Mouse (Mus musculus): ENCODE measurements around the gene Polr1e.
"Not testable (repeated sequence)": the region's sequence is repeated elsewhere in the genome, so short reads cannot be mapped to it uniquely, and the experiment has no call there.

Gene Polr1e

DNA sequence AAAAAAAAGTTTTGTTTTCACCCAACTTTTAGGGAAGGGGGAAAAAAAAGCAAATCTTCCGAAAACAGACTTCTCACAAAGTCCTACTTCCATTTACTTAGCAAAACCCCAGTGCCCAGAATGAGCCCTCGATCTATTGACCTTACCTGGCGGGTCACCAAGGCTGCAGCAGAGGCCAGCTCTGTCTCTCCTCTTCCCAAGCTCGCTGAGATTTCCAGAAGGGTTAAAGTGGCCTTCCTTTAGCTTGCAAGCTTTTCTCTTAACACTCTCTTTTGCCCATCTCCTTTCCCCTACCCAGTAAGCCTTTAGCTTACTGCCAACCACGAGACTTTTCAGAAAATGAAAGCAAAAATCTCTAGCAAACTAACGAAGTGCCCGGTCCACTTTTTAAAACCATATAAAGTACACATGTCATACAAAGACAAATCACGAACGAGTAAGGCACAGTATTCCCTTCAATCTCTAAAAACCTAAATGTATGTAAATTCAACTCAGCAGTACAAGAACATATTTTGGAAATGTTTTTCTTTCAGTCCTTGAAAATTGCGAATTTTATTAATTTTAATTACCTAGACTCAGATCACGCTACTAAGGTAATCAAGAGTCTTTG lies 7.5 kb upstream of the Polr1e start:
- DNase-seq = peak; percentile 40

DNA sequence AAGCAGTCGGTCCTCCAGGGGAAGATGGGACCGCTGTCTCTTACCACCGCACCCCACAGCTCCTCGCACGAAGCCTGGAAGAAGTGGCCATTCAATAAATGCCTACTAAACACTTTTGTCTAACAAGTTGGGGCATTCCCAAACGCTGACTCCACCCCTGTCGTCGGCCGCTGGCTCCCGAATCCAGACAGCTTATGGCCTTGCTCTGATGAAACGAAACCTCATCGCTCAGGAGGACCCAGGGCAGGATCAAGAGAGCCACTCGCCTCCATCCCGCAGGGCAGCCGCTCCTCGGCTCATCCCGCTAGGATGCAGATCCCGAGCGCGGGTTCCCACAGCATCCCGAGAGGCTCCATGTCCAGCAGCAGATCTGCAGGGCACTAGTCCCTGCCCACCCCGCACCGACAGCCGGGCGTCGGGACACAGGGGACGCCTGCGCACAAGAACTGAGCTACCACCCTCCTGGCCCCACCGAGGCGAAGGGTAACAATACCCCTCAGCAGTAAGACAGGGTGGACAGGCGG lies 6.7 kb upstream of the Polr1e start:
- DNase-seq = no peak

DNA sequence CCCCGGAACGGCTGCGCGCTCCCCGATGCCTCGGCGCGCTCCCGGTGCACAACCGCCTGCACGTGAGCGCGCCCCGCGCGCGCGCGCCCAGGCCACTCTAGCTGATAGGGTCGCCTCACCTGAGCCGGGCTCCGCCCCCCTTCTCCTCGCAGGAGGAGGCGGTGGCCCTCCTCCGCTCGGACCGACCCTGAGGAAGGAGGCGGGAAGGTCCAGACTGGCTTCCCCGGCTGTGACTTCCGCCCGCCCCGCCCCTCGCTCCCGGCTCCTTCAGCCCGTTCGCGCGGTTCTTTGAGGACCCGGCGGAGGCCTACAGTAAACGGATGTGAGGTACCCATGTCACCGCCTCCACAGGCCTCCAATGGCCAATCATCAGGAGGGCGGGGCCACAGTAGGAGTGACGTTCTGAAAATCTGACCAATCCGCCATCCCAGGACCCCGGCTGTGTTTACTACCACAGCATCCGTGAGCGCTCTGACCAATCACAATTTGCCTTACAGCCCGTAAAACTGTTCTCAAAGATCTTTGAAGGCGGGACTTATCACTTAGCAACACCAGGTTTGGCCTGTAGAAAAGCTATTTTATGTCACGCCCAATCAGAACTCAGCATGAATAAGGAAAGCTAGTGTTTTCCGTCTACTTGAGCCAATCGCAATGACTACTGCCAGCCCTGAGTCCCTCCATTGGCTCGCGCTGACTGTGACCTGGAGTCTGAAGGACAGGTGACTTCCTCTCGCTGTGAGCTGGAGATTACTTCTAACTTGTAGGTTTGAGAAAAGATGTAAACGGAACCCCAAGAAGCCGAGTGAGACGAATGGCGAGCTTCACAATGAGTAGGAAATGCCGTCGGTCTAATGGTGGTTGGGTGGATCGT lies 6.0 kb upstream of the Polr1e start, which contains the start of gene Zbtb5:
Gene Zbtb5, minus strand, starts transcription at position 308 of the 871 bp plus-strand sequence.
- DNase-seq = peak; percentile 100

DNA sequence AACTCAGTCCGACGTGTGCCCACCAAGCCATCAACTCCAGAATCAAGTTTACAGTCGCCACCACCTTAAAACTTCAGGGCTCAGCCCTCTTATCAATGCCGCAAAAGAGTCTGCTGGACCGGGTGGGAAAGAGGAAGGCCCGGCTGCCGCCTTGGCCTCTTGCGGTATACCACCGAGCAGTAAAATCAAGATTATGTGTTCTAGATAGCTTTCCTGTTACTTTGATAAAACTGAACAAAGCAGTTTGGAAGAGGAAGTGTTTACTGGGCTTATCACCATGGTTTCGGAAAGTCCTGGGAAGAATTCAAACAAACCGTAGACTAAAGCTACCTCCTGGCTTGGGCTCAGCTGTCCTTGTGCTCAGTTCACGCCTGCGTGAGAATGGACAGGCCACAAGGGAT lies 5.4 kb upstream of the Polr1e start:
- DNase-seq = no peak

DNA sequence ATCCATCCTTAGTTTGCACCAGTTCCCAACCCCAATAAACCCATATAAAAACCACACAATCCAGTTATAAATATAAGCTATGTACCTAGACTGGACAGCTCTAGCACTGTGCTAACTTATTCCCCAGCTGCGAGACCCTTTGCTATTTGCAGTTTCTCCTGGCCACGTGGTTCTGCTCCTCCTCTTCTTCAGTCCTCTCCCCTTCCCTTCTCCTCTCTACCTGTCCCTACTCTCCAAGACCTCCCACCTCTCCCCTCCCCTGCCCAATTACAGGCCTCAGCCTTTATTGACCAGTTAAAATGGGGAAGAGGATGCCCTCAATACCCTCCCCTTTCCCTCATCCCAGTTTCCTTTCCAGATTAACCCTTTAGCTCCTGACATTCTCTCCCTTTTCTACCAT lies 4.8 kb upstream of the Polr1e start:
- no peak for DNase-seq

DNA sequence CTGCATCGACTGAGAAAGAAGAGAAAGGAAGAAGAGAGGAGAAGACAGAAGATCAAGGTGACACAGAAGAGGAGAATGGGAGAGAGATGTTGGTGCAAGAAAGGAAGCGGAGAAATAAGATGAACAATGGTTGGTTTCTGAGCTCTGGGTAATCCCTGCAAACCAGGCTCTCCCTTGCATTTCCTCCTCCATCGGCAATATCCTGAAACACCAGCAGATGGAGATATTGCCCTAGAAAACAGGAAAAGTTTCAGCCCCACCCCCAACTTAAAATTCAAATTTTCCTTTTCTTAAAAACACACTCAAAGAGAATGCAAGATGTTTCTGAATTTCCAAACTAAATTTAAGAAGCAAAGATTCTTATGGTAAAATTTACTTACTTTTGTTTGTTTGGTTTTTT lies 2.8 kb upstream of the Polr1e start:
- peak; percentile 41 for DNase-seq

DNA sequence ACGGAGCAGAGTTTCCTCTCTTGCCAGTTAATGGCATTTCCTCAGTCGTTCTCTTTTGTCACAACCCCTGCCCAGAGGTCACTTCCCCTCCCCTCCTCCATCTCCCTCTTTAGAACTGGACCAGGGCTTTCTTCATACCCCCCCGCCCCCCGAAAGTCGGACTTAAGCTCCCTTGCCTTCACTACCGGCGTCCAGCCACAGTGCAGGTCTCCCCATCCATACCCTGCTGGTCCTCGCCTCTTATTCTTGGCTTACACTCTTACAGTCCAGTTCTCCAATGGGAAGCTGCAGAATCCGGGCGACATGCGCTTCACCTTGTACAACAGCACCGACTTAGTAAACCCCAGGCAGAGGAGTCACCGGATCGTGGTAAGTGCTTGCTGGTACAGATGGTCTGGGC lies 626 bp downstream of the Polr1e start:
- no peak for DNase-seq

DNA sequence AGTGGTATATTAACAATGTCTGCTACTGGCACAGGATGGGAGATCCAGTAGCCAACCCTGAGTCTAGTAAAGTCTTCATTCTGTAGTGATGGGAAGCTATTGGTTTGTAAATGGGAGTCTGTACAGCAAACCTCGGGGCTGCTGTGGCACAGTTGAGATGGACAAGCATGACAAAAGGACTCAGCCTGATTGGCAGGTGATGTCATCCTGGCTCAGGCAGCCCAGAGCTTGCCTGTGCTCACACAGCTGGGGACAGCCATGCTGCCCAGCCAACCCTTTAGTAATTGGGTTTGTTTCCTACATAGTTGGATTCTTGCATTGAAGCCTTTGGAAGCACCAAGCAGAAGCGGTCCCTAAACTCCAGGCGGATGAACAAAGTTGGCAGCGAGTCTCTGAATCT lies 8.1 kb downstream of the Polr1e start:
- no peak for DNase-seq

DNA sequence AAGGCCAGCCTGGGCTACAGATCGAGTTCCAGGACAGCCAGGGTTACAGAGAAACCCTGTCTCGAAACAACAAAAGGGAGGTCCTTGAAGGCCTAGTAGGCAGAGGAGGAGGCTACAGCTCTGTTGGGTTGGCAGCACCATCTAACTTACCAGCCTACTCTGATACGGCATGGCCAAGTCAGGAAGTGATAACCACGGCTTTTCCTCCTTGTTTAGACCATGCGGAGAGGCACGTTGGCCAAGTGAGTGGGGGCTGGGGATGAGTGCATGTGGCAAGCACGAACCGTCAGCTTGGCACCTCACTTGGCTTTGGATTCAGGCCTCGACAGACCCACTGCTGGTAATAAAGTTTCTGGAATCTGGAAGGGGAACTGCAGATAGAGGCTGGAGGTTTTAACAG lies 14.2 kb downstream of the Polr1e start:
- no peak for DNase-seq

DNA sequence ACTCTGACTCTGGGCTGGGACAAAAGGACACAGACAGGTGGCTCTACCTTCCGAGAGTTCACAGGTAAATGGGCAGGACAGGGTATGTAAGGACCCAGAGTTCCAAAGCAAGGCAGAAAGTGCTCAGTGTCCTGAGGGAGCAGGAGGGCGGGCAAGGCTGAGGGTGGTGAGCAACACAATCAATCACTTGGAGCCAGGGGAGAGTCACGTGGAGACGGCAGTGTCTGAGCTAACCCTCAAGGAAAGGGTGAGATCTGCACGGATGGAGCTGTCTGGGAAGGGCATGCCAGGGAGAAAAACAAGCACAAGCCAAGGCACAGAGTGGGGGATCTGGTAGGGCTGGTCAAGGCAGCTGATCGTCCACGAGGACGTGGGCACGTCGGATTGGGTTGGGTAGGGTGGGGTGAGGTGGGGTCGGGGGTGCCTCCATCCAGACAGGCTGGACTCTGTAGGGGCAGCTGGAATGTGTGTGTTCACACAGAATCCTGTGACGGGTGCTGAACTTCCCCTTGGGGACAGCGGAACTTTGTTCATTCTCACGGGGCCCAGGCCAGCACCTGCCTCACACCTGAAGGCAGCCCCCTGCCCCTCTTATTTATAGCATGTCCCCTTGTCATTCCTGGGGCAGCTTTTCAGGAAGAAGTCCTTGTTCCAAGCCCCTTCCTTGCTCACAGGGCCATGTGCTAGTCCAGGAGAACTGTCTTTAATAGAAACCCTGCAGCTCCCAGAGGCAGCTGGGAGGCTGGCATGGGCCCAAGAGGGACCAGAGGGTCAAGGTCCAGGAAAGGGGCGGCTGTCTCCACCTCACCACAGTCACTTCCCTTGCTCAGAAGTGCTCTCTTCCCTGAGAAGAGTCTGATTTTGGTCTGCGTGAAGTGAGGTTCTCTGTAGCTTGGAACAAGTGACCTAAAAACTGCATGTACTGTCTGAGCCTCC lies 16.6 kb downstream of the Polr1e start:
- peak; percentile 84 for DNase-seq

DNA sequence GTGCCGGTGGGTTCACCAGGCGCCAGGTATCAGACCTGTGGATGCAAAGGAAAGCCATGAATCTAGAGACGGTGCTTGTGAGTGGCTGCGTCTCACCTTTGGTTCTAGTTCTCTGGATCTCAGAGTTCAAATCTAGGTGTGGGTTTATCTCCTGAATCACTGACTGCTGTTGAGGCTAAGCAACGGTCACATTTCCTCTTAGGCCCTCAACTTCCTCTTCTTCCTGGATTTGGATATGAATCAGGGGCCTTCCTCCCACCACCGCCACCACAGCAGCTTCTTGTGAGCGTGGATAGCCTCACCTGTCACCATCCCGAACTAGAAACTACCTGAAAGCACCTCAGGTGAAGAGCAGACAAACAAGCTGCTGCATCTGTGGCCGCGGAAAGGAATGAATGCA lies 17.7 kb downstream of the Polr1e start:
- DNase-seq = no peak

DNA sequence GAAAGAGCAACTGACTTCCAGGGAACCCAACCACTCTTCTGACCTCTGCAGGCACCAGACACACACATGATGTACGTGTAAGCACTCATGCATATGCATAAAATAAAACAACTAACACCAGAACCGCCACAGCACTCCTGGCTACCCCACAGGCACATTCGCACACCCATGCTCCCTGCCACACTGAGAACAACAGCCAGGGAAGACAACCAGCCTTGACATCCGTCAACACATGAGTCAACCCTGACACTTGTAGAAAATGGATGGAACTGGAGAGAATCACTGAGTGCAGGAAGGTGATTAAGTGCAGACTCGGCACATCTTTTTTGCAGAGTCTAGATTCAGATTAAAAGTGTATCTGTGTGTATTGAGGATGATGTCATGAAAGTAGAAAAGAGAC lies 18.2 kb downstream of the Polr1e start:
- DNase-seq = no peak

DNA sequence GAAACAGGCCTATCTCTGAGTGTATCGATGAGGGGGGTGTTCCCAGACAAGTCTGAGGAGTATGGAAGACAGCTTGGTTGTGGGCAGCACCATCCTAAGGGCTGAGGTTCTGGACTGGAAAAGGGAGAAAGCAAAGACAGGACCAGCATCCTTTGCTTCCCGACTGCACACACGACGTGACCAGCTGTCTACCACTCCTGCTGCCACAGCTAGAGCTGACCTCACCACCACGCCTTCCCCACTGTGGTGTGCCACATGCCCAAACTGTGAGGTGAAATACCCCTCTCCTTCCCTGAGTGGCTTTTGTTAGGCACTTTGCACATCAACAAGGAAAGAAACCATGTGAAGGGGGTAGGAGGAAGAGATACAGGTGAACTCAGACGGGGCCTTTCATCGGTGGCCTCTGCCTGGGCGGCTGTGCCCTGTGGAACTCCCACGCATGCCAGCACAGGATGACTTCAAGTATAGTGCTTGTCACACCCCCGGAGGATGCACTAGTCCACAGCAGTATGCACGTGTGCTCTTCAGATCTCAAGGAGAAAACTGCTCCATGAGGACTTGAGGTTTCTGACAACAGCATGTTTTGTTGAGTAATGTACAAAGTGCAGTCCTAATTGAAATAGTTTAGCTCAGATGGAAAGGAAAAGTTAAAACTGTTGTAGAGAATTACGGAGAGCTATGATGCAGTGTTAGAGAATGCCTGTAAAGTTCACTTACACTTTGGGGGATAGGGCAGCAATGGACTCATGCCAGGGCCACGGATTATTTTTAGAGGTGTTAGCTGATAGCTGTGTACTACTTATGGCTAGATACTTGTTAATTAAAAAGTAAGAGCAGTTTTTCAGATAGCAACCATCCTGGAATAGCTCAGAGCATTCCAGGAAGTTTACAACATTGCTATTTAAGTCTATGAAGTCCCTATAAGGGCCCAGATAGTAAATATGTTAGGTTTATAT lies 19.4 kb downstream of the Polr1e start:
- DNase-seq = no peak

DNA sequence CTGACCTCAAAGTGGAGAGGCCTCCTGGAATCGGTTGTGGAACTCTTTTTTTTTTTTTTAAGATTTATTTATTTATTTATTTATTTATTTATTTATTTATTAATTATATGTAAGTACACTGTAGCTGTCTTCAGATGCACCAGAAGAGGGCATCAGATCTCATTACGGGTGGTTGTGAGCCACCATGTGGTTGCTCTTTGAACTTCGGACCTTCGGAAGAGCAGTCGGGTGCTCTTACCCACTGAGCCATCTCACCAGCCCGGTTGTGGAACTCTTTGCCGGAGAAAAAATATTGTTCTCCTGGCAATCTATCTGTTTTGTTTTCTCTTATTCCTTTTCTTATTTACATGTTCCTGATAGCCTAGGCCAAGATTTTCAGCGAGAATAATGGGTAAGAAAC lies 20.5 kb downstream of the Polr1e start:
- DNase-seq = peak; percentile 39

DNA sequence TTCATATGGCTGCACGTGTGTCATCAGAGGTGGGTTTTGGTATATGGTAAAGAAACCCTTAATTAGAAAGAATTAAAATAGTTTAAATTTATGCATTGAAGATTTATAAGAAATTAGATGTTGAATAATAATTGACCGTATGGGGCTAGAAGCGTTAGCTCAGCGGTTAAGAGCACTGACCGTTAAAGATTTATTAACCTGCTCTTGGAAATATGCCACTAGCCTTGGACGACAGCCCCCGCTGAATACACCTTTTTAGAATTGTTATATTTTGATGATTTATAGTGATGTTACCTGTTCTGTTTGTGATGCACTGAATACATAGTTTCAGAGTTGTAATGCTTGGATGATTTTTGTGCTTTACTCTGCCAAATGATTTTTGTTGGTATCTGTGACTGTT lies 21.2 kb downstream of the Polr1e start:
- DNase-seq = not testable (repeated sequence)

DNA sequence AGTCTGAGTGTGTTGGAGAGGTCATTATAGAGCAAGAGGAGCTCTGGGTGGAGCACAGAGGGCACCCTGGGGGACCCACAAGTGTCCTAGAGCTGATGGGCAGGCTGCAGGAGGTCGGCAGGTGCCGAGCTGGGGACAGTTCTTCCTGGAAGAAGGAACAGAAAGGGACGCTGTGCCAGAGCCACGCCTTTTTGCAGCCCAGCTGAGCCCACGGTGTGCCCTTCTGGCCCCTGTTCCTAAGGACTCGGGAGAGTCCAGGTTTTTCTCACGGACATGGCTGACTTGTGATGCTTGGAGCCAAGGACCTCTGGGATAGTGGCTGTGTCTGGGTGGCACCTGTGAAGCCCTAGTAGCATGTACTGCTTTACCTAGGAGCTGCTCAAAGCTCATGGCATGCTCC lies 22.4 kb downstream of the Polr1e start:
- DNase-seq = peak; percentile 66

DNA sequence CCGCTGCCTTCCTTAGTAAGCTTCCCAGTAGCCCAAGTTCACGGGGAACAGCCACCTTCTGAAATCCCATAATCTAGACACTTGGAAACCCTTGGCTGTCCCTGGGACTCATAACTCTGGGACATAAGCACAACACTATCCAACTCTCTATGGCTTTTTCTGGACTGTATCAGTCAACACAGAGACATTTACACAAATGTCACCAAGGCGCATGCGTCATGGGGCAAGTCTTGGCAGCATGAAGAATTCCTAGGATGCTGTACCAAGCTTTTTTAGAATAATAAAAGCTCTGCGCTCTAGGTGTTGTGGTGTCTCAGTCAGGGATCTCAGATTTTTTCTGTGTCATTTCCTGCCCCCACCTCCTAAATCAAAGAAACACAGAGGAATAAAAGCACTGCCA lies 28.3 kb downstream of the Polr1e start:
- no peak for DNase-seq

DNA sequence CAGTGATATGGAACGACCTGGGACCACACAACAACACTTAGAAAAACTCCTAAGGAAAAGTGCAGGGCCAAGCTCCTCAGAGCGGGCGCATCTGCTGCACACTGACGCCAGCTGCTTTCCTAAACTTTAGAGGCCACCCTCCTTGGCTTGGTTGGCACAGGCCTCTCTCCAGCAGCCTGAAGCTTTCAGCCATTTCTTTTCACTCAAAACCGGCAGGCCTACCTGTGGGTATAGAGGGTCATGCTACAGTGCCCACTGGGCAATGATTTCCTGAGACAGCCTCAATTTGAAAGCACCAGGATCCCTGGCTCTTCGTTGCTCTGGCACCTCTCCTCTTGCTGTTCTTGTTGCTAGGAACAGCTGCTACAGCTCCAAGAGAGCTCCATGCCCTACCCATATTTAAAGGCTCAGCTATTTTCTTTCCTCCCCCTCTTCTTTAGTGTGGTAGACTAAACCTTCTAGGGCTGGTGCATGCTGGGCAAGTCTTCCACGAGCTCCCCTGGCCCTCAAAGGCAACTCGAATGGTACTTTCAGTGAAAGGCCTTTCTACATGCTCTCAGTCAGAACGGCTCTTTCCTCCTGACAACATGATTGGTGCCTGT lies 29.0 kb downstream of the Polr1e start:
- no peak for DNase-seq

DNA sequence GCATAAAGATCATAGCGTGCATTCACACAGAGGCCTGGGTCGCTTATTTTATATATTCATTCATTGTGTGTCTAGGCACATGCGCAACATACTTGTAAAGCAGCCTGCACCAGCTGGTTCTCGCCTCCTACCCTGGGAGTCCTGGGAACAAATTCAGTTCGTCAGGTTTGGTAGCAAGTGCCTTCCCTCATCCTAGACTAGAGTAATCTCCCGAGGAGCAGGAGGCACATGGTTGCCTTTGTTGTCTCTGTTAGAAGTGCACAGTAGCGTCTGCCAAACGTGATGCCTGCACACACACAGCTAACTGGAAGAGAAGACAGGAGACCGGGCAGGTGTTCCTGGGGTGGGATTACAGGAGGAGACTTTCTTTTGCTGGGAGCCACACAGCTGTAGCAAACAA lies 29.6 kb downstream of the Polr1e start:
- no peak for DNase-seq

DNA sequence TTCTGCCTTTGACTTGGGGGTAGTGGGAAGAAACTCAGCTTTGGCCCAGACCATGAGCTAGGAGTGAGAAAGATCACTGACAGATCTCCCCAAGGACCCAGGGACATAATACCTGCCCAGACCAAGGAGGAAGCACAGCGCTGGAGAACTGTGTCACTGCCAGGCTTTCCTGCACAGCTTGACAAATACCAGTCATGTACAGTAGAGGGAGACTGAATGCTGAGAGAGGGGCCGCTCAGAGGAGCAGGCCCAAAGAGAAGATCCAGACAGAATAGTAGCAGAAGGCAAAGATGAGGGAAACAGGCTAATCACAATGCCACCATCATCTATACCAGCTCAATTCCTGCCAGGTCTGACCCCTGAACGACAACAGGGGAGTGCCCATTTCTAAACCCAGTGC lies 36.5 kb downstream of the Polr1e start:
- DNase-seq = no peak

DNA sequence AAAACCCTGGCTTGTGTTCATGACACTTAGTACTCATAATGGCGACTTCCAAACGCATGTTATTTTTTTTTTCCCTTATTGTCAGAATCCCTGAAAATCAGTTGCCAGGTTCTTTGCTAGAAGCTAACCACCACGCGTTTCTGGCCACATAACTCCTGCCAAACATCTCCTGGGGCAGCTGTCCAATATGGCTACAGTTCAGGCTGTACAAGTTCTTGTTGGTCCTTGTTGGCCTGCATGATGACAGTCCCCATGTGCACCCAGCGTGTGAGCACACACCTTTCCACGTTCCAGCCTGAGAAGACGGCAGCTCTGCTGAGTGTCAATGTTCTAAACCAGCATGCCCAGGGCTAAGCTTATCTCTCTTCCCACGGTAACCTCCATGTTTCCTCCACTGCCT lies 37.1 kb downstream of the Polr1e start:
- DNase-seq = no peak

DNA sequence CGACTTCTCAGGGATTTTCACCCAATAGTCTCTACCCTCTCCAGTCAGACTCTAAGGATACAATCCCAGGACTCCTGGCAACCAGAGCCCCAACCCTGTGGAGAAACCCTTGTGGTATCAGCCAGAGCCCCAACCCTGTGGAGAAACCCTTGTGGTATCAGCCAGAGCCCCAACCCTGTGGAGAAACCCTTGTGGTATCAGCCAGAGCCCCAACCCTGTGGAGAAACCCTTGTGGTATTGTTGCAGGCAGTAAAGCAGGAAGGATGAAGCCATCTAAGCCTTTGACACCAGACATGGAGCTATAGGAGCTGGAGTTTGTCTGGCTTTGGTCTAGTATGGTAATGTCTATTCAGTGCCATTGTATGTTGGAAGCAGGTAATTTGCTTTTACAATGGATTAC lies 45.5 kb downstream of the Polr1e start:
- not testable (repeated sequence) for DNase-seq

Measured in kidney, adult 11 months (tissue).